Mouse (Mus musculus) liver, embryonic 14.5 days (tissue): ENCODE measurements at regions not wholly inside any gene's neighbourhood (a gene's known extent, or its start where the extent isn't known, plus 50 kb on each side); places are given as distances from the start of the nearest gene placed in this dataset.

Experiments used
- ATAC-seq: fragments of 200-750 bp; cut with Nextera tagmentation; 2 replicates; pipeline ENCODE4 v1.8.0; 2017; ENCODE audit warnings: moderate number of reproducible peaks, mild to moderate bottlenecking, moderate library complexity; ENCODE audit not compliant: insufficient read depth
- DNase-seq, 3 experiments: peaks; one replicate each; pipeline ENCODE4 v3.0.0-alpha.2; 2012 to 2013; ENCODE audit warnings: low read depth in 3 of 3, low spot score in 3 of 3
- H3K27ac ChIP-seq: fragments of 300-500 bp; sonication (generic); 2 replicates; pipeline ENCODE4 v1.5.1; 2014; ENCODE audit warnings: moderate library complexity, mild to moderate bottlenecking, control low read depth, inconsistent platforms
- H3K27me3 ChIP-seq: fragments of 300-500 bp; sonication (generic); 2 replicates; pipeline ENCODE4 v1.6.1; 2014; ENCODE audit warnings: mild to moderate bottlenecking, low read length, moderate library complexity; ENCODE audit not compliant: control insufficient read depth, insufficient read depth
- H3K36me3 ChIP-seq: fragments of 300-500 bp; sonication (generic); replicated peaks from 2 replicates; pipeline ENCODE4 v1.6.1; 2014; ENCODE audit warnings: low read depth; ENCODE audit not compliant: control insufficient read depth, insufficient read depth
- H3K4me1 ChIP-seq, 2 experiments: fragments of 200-500 bp in 1 of 2; fragments of 300-500 bp in 1 of 2; sonication (generic) in 1 of 2; replicated peaks; 2 replicates each; pipeline ENCODE4 v1.6.1; 2012 to 2014; ENCODE audit warnings: antibody characterized with exemption in 1 of 2, inconsistent platforms in 1 of 2, low read length in 1 of 2; ENCODE audit not compliant: control insufficient read depth in 2 of 2, insufficient read depth in 2 of 2
- H3K4me2 ChIP-seq: fragments of 300-500 bp; sonication (generic); 2 replicates; pipeline ENCODE4 v1.6.1; 2014; ENCODE audit warnings: low read depth, mild to moderate bottlenecking, control low read depth, moderate library complexity
- H3K4me3 ChIP-seq, 2 experiments: fragments of 200-500 bp in 1 of 2; fragments of 300-500 bp in 1 of 2; sonication (generic) in 1 of 2; 2 replicates each; pipeline ENCODE4 v1.5.1; 2012 to 2014; ENCODE audit warnings: low read depth in 2 of 2, low read length in 2 of 2, mild to moderate bottlenecking in 2 of 2, control low read depth in 1 of 2, inconsistent platforms in 1 of 2, moderate library complexity in 1 of 2; ENCODE audit not compliant: insufficient read depth in 1 of 2
- H3K9ac ChIP-seq: fragments of 300-500 bp; sonication (generic); replicated peaks from 2 replicates; pipeline ENCODE4 v1.6.1; 2014; ENCODE audit warnings: mild to moderate bottlenecking, control low read depth, moderate library complexity
- H3K9me3 ChIP-seq: fragments of 300-500 bp; sonication (generic); 2 replicates; pipeline ENCODE4 v1.6.1; 2016; ENCODE audit warnings: low read length, mixed read lengths; ENCODE audit not compliant: control insufficient read depth
- CTCF ChIP-seq: IDR thresholded peaks from 2 replicates; pipeline ENCODE4 v1.5.1; 2016; ENCODE audit warnings: antibody characterized with exemption, low read depth, control low read depth
- EP300 ChIP-seq: IDR thresholded peaks from 2 replicates; pipeline ENCODE4 v1.6.1; 2016; ENCODE audit warnings: antibody characterized with exemption, low read depth
- WGBS: fragments of 180-500 bp; shearing (Covaris S2); extraction: QIAGEN DNeasy Blood & Tissue Kit; methylation state at CpG from one replicate; pipeline ENCODE4 v1.1.7; 2014; ENCODE audit not compliant: insufficient replicate concordance; 5-methylcytosine and 5-hydroxymethylcytosine counted together

DNA sequence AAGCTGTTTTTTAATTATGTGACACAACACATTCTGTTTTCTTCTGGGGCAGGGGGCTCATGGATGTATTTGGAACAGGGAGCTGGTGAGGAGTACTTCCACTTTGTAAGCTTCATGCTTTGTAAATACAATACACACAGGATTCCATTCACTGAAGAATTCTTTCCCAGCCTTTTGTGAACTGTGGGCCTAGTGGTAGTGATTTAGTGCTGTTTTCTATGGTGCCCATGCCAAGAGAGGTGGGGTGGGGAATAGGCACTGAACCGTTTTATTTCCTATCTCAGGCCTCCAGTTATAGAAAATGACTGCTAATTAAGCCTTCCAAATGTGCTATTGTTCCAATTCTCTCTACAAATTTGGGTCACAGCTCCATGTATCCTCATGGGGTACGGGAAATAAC is 442.5 kb upstream of the Cd180 start:
- WGBS, result 49% methylated on average over 2 of the region's 2 CpGs
- H3K4me3 ChIP-seq, result no peak overlapping the region
- ATAC-seq, result no peak
- no peak overlapping the region for H3K4me2 ChIP-seq
- no peak overlapping the region for H3K9ac ChIP-seq
- no peaks in the 10 kb centered on the region for H3K36me3 ChIP-seq
- no peaks in the 10 kb centered on the region for H3K4me1 ChIP-seq
- no peaks in the 10 kb centered on the region for H3K9me3 ChIP-seq
- DNase-seq, result no peak
- TF ChIP-seq EP300 (no peak), CTCF (no peak)
- no peak overlapping the region for H3K27ac ChIP-seq
- no peaks in the 10 kb centered on the region for H3K27me3 ChIP-seq

- ATAC-seq, result no peak
- 69% methylated on average over 5 of the region's 5 CpGs for WGBS
- no peaks in the 10 kb centered on the region for H3K36me3 ChIP-seq
These were observed 441.6 kb upstream of the Cd180 start for GRCm38 (mm10) chr13:102251709-102252108.

DNA sequence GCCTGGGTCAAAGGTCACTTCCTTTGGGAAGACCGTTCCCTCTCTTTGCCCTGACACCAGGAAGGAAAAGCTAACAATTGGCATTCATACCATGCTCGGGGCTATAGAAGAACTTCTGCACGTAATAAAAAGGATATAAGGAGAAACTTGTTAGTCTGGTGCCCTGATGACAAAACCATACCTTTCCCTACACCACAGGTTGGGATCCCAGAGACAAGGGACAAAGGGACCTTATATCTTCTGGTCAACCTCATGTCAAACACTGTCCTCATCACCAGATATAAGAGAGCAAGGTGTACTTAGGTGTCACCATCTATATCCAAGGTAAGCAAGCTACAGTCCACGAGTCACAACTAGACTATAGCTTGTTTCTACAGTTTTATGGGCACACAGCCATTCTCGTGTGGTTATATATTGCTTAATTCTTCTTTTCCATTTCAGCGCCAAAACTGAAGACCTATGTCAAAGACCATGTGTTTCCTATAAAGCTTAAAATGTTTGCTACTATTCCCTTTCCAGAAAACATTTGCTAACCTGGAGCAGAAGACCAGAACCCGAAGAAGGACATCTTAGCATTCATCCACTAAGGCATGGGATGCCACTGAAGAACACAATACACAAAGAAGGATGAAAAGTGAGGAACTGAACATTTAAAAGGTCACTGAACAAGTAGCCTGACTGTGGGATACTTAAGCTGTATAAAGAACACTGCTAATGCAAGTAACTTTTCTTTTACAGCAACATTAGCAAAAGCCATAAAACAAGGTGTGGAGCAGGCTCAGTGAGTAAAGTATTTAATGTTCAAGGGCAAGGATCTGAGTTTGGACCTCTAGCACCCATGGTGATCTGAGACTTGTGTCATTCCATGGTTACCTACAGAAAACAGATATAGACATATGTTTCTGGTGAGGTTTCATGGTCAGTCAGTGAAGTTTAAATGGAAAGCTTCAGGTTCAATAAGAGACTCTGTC is 437.7 kb upstream of the Cd180 start:
- no peaks in the 10 kb centered on the region for H3K36me3 ChIP-seq
- H3K27ac ChIP-seq, result no peak overlapping the region
- H3K9ac ChIP-seq, result no peak overlapping the region
- DNase-seq (no peak), ATAC-seq (no peak)
- no peak for TF ChIP-seq CTCF
- TF ChIP-seq EP300, result no peak
- no peaks in the 10 kb centered on the region for H3K9me3 ChIP-seq
- H3K27me3 ChIP-seq, result no peaks in the 10 kb centered on the region
- H3K4me1 ChIP-seq, result no peaks in the 10 kb centered on the region
- WGBS, result 47% methylated on average over 7 of the region's 7 CpGs
- no peak overlapping the region for H3K4me3 ChIP-seq
- no peak overlapping the region for H3K4me2 ChIP-seq

More at GRCm38 (mm10) chr13:102251709-102252108, 441.6 kb upstream of the Cd180 start:
- Histone ChIP-seq H3K4me1 (no peaks in the 10 kb centered on the region), H3K4me2 (no peak overlapping the region), H3K27ac (no peak overlapping the region), H3K9ac (no peak overlapping the region), H3K27me3 (no peaks in the 10 kb centered on the region), H3K9me3 (no peaks in the 10 kb centered on the region), H3K4me3 (no peak overlapping the region)
- TF ChIP-seq CTCF (no peak), EP300 (no peak)
- no peak for DNase-seq

GRCm38 (mm10) chr13:102258207-102258606 is 435.2 kb upstream of the Cd180 start:
- WGBS, result 71% methylated on average over 8 of the region's 8 CpGs
- no peak for ATAC-seq
- no peak overlapping the region for H3K9ac ChIP-seq

DNA sequence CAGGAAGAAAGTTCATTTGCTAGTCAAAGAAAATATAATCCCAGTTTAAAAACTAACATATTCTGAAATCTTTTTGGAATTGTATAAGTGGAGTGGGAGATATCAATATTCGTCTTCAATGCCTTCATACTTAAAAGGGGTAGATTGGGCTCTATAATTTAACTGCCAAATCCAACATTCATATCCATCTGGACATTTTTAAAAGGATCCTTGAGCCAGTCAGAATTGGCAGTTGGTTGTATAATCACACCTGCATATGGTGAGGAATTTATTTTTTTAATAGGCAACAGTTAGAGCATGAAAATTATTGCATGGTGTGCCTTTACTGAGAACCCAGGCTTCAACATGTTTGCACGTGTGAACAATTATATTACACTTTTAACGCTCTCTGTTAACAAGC is 419.5 kb upstream of the Cd180 start:
- Histone ChIP-seq H3K27ac (no peak overlapping the region), H3K4me3 (no peak overlapping the region), H3K4me1 (no peaks in the 10 kb centered on the region), H3K27me3 (no peaks in the 10 kb centered on the region), H3K9ac (no peak overlapping the region), H3K9me3 (no peaks in the 10 kb centered on the region), H3K36me3 (no peaks in the 10 kb centered on the region), H3K4me2 (no peak overlapping the region)
- TF ChIP-seq CTCF, result no peak
- ATAC-seq (no peak), DNase-seq (no peak)
- WGBS, result 61% methylated on average over 3 of the region's 3 CpGs

More at GRCm38 (mm10) chr13:102258207-102258606, 435.2 kb upstream of the Cd180 start:
- no peak for DNase-seq
- Histone ChIP-seq H3K4me1 (no peaks in the 10 kb centered on the region), H3K27me3 (no peaks in the 10 kb centered on the region), H3K36me3 (no peaks in the 10 kb centered on the region), H3K9me3 (no peaks in the 10 kb centered on the region), H3K4me3 (no peak overlapping the region), H3K4me2 (no peak overlapping the region), H3K27ac (no peak overlapping the region)
- no peak for TF ChIP-seq EP300
- no peak for TF ChIP-seq CTCF
